Mouse (Mus musculus): ENCODE measurements around the gene Sec14l2.

GRCm38 (mm10) chr11:4159808-4160708 is 36.8 kb upstream of the Sec14l2 start, which contains the start of the genes Ccdc157 and Sf3a1:
- TF ChIP-seq POLR2A (IDR thresholded peaks at IDR 0.05; ENCODE audit: borderline replicate concordance, extremely low read depth, insufficient read depth, insufficient read length, poor library complexity, severe bottlenecking) (0 out of 2 replicates have a peak, but pooled peaks have one; percentile 30), CTCF (IDR thresholded peaks at IDR 0.05; ENCODE audit: borderline replicate concordance, extremely low read depth, insufficient read depth, insufficient read length) (no peak)

Measured in brain, embryonic 14.5 days (tissue).